Mouse (Mus musculus) ES-Bruce4 (cell line): ENCODE data around the gene 1700010B08Rik.

Experiments
- CTCF ChIP-seq: IDR thresholded peaks from one replicate; pipeline ENCODE4 v1.8.1; 2011; ENCODE audit warnings: low read depth, low read length
- POLR2A ChIP-seq: IDR thresholded peaks from one replicate; pipeline ENCODE4 v1.8.1; 2011; ENCODE audit warnings: low read length; ENCODE audit not compliant: insufficient read depth

- TF ChIP-seq POLR2A (no peak), CTCF (no peak)
Measured at GRCm38 (mm10) chr2:173680153-173680552, 39.1 kb upstream of the 1700010B08Rik start.
